Mouse (Mus musculus) limb, embryonic 10.5 days (tissue): Measurements from ENCODE around the gene Olfr653. TPM values are rescaled to one million over a fixed set of nuclear protein-coding genes. Genes with fewer than 3 reads are reported as not detected.

Source experiments
- polyA plus RNA-seq: library from polyadenylated mRNA; unstranded; fragments of >200 nt; fragmentation: Nextera tagmentation; extraction: Ambion mirVana; gene quantifications from 2 replicates; pipeline ENCODE4 v1.2.1, GENCODE M21; 2016

Olfr653 gene
- polyA plus RNA-seq, 1 experiment from 2014 or later: not detected

Other genes starting within 250 kb of the Olfr653 start
- gene Trim34b, start 247.8 kb upstream of the Olfr653 start, polyA plus RNA-seq: not detected in 2 replicates
- gene Trim12c, start 224.0 kb upstream of the Olfr653 start, polyA plus RNA-seq: 0.79 and 1.1 TPM in 2 replicates
- 0.05 and 0.09 TPM in 2 replicates for gene Trim30b, start 207.4 kb upstream of the Olfr653 start, polyA plus RNA-seq
- not detected in 2 replicates for gene Trim30c, start 176.5 kb upstream of the Olfr653 start, polyA plus RNA-seq
- gene Trim30a, start 112.1 kb upstream of the Olfr653 start, polyA plus RNA-seq: 0.33 and 0.39 TPM in 2 replicates
- gene Trim30d, start 69.5 kb upstream of the Olfr653 start, polyA plus RNA-seq: 0.11 TPM in 1 of 2 replicates, not detected in the other
- not detected in 2 replicates for gene Olfr651, start 27.2 kb upstream of the Olfr653 start, polyA plus RNA-seq
- gene Olfr652, start 16.4 kb upstream of the Olfr653 start, polyA plus RNA-seq: not detected in 2 replicates
- gene Olfr654, start 9.7 kb downstream of the Olfr653 start, polyA plus RNA-seq: not detected in 2 replicates
- gene Olfr655, start 24.5 kb downstream of the Olfr653 start, polyA plus RNA-seq: not detected in 2 replicates
- not detected in 2 replicates for gene Olfr656, start 36.6 kb downstream of the Olfr653 start, polyA plus RNA-seq
- gene Olfr657, start 47.5 kb downstream of the Olfr653 start, polyA plus RNA-seq: not detected in 2 replicates
- gene Olfr658, start 70.0 kb downstream of the Olfr653 start, polyA plus RNA-seq: not detected in 2 replicates
- not detected in 2 replicates for gene Olfr659, start 89.4 kb downstream of the Olfr653 start, polyA plus RNA-seq
- gene Olfr661, start 109.2 kb downstream of the Olfr653 start, polyA plus RNA-seq: not detected in 2 replicates
- gene Usp17le, start 200.2 kb downstream of the Olfr653 start, polyA plus RNA-seq: not detected in 2 replicates